Mouse (Mus musculus): ENCODE data around the gene Dmrt1. TPM values are rescaled to one million over a fixed set of nuclear protein-coding genes. Genes with fewer than 3 reads are reported as not detected.
A peak's percentile ranks its signal among the peaks of the same experiment; 100 is the strongest.
"Not testable (repeated sequence)": the region's sequence is repeated elsewhere in the genome, so short reads cannot be mapped to it uniquely, and the experiment has no call there.

Dmrt1 gene
- polyA plus RNA-seq (2015; fragmentation: Nextera tagmentation; extraction: Ambion mirVana): not detected in 2 replicates

DNA sequence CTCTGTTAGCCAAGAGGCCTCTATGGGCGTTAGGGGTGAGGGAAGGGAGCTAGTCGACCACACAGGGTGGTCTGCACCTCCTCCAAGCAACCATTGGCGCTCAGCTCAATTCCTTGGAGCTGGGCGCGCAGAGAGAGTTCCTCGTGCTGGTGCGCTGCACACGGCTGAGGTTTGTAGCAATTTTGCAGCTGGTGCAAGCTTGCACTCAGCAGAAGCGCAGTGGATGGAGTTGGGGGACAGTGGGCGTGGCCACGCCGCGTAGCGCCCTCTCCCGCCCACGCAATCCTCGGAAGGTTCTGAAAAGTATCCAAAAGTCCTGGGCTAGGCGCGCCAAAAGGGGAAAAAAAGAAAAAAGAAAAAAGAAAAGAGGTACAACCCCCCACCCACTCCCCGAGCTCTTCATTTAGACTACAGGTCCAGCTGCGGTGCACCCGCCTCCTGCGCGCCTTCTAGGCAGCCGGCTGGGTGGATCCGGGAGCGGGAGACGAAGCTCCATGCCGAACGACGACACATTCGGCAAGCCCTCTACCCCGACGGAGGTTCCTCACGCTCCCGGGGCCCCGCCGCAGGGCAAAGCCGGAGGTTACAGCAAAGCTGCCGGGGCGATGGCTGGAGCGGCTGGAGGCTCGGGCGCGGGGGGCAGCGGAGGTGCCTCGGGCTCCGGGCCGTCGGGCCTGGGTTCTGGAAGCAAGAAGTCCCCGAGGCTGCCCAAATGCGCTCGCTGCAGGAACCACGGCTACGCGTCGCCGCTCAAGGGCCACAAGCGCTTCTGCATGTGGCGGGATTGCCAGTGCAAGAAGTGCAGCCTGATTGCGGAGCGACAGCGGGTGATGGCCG is at the start of gene Dmrt1:
Dmrt1 (plus strand) TSS at position 259 of the 837 bp plus-strand sequence.
- Histone ChIP-seq H3K27ac (no peak within 1 kb of the TSS), H3K4me2 (peak within 1 kb of the TSS; percentile 46), H3K4me3 (peak within 1 kb of the TSS; percentile 30), H3K27me3 (replicated peaks) (peaks cover 68% of the 10 kb centered on the region), H3K9ac (no peak within 1 kb of the TSS), H3K9me3 (no peaks in the 10 kb centered on the region), H3K4me1 (peaks cover 16% of the 10 kb centered on the region), H3K36me3 (replicated peaks) (no peaks in the 10 kb centered on the region)
- under 1% methylated on average over 64 of the region's 64 CpGs for WGBS
- ATAC-seq (replicated peaks): peak; percentile 50; the same call in 1 of the 2 replicates

DNA sequence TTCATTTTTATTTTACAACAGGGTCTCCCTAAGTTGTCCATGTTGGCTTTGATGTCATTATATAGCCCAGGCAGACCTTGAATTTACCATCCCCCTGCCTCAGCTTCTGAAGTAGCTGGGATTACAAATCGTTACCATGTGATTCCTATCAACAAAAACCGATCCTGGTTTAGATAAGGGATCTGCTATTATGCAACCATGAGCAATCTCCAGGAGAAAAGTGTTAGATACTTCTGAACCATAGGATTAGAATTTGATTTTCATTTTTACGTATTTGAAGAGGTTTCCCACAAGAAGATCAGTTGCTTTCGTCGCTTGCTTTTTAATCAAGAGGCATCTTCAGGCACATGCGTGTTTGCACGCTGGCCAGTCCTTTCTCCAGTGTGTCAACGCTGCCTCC is 44.7 kb upstream of the Dmrt1 start:
- Histone ChIP-seq H3K4me3 (no peak overlapping the region), H3K4me1 (no peaks in the 10 kb centered on the region), H3K27ac (no peak overlapping the region), H3K9me3 (no peaks in the 10 kb centered on the region), H3K9ac (no peak overlapping the region), H3K27me3 (replicated peaks) (no peaks in the 10 kb centered on the region), H3K36me3 (replicated peaks) (no peaks in the 10 kb centered on the region), H3K4me2 (no peak overlapping the region)
- WGBS: 95% methylated on average over 8 of the region's 8 CpGs
- no peak for ATAC-seq (replicated peaks)

DNA sequence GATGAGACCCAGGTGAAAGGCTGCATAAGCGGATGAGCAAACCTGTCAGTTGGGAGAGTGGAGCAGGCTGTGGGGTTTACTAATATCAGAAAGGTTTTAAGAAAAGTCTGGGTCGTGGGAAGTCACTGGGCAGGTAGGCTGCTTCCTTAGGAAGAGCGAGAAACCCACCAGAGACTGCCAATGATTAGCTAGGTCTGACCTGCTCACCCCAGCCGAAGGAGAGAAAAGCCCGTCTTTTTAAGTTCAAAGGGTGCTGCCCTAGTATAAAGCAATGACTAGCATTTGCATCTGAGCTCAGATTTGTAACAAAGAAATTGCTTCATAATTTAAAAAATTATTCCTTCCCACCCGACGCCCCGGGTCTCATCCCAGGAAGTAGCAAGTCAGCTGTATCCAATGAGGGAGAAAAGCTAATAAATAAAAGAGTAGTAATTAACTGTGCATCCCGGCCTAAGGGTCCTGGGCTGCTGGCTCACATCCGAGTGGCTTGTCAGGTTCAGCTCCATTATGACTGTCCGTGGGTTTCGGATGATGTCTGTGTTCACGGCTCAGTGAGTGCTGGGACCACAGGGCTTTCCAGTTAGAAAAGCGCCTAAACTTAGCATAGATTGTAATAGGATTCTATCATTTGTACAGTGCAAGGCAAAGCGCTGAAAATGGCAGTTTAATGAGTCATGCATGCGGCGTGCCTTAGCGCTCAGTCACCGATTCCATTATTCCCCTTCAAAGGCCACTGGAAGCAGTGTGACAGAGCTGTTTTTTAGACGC is 43.7 kb upstream of the Dmrt1 start:
- peak; percentile 80 for ATAC-seq (replicated peaks)
- Histone ChIP-seq H3K27ac (no peak overlapping the region), H3K36me3 (replicated peaks) (no peaks in the 10 kb centered on the region), H3K4me2 (peak overlapping the region; percentile 11; the same call in 1 of the 2 replicates), H3K4me1 (no peaks in the 10 kb centered on the region), H3K27me3 (replicated peaks) (no peaks in the 10 kb centered on the region), H3K9ac (no peak overlapping the region), H3K4me3 (no peak overlapping the region), H3K9me3 (no peaks in the 10 kb centered on the region)
- WGBS: 46% methylated on average over 20 of the region's 20 CpGs

DNA sequence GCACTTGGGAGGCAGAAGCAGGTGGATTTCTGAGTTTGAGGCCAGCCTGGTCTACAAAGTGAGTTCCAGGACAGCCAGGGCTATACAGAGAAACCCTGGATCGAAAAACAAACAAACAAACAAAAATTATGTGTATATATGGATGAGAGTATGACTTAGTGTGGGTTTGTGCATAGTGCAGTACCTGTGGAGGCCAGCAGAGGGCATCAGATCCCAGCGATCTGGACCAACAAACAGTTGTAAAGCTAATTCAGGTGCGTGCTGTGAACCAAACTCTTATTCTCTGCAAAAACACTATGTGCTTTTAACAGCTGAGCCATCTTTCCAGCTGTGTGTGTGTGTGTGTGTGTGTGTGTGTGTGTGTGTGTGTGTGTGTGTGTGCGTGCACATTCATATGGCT is 29.6 kb upstream of the Dmrt1 start:
- H3K27ac ChIP-seq; ATAC-seq (replicated peaks); H3K27me3 ChIP-seq (replicated peaks); H3K4me3 ChIP-seq; H3K4me1 ChIP-seq; H3K36me3 ChIP-seq (replicated peaks); H3K4me2 ChIP-seq; H3K9ac ChIP-seq; H3K9me3 ChIP-seq: not testable (repeated sequence)
- WGBS: 69% methylated on average over 4 of the region's 4 CpGs

DNA sequence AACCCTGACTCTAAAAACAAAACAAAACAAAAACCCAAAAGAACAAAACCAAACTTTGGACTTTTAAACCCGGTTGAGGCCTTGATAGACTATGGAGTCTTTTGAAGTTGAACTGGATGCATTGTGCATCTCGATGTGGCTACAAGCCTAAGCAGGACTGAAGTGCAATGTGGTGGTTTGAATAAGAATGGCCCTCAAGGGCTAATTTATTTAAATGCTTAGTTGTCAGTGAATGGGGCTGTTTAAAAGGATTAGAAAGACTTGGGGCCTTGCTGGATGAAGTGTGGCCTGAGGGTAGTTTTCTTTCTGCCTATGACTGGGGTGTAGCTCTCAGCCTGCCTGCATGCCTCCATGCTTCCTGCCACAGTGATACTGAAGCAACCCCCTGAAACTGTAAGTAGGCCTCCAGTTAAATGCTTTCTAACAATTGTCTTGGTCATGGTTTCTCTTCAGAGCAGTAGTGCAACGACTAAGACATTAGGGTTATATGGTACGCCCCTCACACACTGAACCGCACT is 26.2 kb upstream of the Dmrt1 start:
- Histone ChIP-seq H3K9ac (no peak overlapping the region), H3K4me3 (no peak overlapping the region), H3K27me3 (replicated peaks) (no peaks in the 10 kb centered on the region), H3K36me3 (replicated peaks) (no peaks in the 10 kb centered on the region), H3K4me1 (no peaks in the 10 kb centered on the region), H3K27ac (no peak overlapping the region), H3K4me2 (no peak overlapping the region), H3K9me3 (no peaks in the 10 kb centered on the region)
- WGBS: 57% methylated on average over 5 of the region's 5 CpGs
- no peak for ATAC-seq (replicated peaks)

DNA sequence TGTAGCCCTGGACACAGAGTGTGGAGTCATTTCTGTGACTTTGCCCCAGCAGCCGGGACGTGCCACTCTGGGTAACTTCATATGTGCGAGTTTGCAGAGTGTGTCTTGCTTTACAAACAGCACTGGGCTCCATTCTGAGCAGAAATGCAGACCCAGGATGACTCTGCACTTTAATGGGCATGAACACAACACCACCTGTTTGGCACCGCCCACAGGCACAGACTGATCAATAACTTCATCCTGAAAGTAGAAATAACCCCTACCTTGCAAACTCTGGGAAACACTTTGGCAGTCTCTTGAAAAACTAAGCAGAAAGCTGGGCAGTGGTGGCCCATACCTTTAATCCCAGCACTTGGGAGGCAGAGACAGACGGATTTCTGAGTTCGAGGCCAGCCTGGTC is 24.6 kb upstream of the Dmrt1 start:
- WGBS: 88% methylated on average over 6 of the region's 6 CpGs
- Histone ChIP-seq H3K4me1 (no peaks in the 10 kb centered on the region), H3K36me3 (replicated peaks) (no peaks in the 10 kb centered on the region), H3K27me3 (replicated peaks) (no peaks in the 10 kb centered on the region), H3K9me3 (no peaks in the 10 kb centered on the region), H3K4me2 (no peak overlapping the region), H3K27ac (no peak overlapping the region), H3K4me3 (no peak overlapping the region), H3K9ac (no peak overlapping the region)
- ATAC-seq (replicated peaks): no peak

DNA sequence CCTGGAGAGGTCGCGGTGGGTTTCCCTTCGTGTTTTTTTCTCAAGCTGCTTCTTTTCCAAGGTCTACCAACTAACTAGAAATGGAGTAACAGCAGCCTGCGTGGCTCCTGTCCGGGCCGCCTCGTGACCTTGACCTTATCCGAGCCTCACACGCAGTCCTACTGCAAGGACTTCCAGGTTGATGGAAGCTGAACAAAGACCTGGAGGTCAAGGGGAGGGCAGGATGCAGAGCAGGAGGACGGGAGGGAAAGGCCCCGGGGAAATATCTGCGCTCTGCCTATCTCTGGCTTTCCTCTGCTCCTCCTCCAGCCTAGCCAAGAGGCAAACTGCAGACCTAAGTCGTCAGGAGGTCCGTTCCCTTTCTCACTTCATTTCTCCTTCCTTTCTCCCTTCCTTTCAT is 18.9 kb upstream of the Dmrt1 start:
- H3K9ac ChIP-seq: no peak overlapping the region
- no peak overlapping the region for H3K4me3 ChIP-seq
- no peak overlapping the region for H3K27ac ChIP-seq
- H3K4me1 ChIP-seq: no peaks in the 10 kb centered on the region
- H3K9me3 ChIP-seq: no peaks in the 10 kb centered on the region
- H3K4me2 ChIP-seq: no peak overlapping the region
- WGBS: 27% methylated on average over 14 of the region's 14 CpGs
- peaks cover 16% of the 10 kb centered on the region; the same call in 1 of the 2 replicates for H3K27me3 ChIP-seq (replicated peaks)
- H3K36me3 ChIP-seq (replicated peaks): no peaks in the 10 kb centered on the region
- no peak for ATAC-seq (replicated peaks)

DNA sequence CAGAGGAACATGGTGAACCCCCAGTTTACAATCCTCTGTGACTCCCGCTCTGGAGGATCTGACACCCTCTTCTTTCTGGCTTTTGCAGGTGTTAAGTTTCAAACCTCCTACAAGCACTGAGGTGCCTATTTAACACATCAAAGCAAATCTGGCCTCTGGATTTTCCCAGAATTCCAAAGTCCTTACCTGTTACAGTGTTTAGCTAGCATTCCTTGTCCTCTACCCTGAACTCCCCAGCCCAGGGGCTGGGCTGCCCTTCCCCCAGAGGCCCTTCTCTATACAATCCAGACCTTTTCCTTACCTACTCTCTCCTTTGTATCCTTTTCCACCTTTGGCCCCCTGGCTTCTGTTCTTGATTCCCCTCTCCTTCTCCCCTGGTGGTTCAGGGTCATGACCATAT is 18.1 kb upstream of the Dmrt1 start:
- H3K4me2 ChIP-seq: no peak overlapping the region

DNA sequence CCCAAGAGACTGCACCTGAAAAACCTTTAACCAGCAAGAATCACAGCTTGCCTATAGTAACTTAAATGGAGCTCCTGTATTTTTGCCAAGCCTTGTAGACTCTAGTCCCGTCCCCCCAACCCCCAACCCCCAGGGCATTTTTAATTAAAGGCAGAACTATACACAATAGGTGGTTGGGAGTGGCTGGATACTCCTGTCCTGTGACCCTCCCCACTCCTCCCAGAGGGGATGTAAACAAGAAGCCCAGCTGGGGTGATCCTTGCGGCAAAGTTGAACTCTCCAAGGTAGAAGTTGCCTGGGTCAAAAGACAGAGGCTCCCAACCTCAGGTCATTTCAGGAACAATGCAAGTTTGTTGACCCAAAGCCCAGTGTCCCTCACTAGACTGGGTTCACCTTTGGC is 16.9 kb upstream of the Dmrt1 start:
- Histone ChIP-seq H3K4me1 (no peaks in the 10 kb centered on the region), H3K27me3 (replicated peaks) (peaks cover 16% of the 10 kb centered on the region; the same call in 1 of the 2 replicates), H3K9ac (no peak overlapping the region), H3K4me3 (no peak overlapping the region), H3K36me3 (replicated peaks) (no peaks in the 10 kb centered on the region), H3K27ac (no peak overlapping the region), H3K4me2 (no peak overlapping the region), H3K9me3 (no peaks in the 10 kb centered on the region)
- no peak for ATAC-seq (replicated peaks)
- WGBS: 17% methylated on average over 2 of the region's 2 CpGs

More for the DNA sequence above, 18.1 kb upstream of the Dmrt1 start:
- Histone ChIP-seq H3K9ac (no peak overlapping the region), H3K4me3 (no peak overlapping the region), H3K36me3 (replicated peaks) (no peaks in the 10 kb centered on the region), H3K4me1 (no peaks in the 10 kb centered on the region), H3K27me3 (replicated peaks) (peaks cover 16% of the 10 kb centered on the region; the same call in 1 of the 2 replicates), H3K9me3 (no peaks in the 10 kb centered on the region), H3K27ac (no peak overlapping the region)
- ATAC-seq (replicated peaks): no peak
- WGBS: 37% methylated on average over 1 of the region's 1 CpGs

DNA sequence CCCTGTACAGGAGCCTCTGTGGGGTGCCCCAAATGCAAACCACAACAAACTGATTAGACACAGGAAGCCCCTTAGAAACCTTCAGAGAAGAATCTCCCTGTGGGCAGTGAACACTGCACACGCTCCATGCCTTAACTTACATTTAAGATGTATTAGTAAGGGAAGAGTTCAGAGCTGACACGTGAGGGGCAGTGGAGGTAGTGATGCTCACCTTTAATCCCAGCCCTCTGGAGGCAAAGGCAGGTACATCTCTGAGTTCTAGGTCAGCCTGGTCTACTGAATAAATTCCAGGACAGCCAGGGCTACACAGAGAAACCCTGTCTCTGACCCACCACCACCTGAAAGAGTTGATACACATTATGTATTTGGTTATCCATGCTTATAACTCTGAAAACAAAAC is 15.9 kb upstream of the Dmrt1 start:
- Histone ChIP-seq H3K27me3 (replicated peaks) (peaks cover 16% of the 10 kb centered on the region; the same call in 1 of the 2 replicates), H3K4me3 (no peak overlapping the region), H3K4me2 (no peak overlapping the region), H3K9ac (no peak overlapping the region), H3K4me1 (no peaks in the 10 kb centered on the region), H3K36me3 (replicated peaks) (no peaks in the 10 kb centered on the region), H3K9me3 (no peaks in the 10 kb centered on the region), H3K27ac (no peak overlapping the region)
- WGBS: 41% methylated on average over 2 of the region's 2 CpGs
- ATAC-seq (replicated peaks): no peak

DNA sequence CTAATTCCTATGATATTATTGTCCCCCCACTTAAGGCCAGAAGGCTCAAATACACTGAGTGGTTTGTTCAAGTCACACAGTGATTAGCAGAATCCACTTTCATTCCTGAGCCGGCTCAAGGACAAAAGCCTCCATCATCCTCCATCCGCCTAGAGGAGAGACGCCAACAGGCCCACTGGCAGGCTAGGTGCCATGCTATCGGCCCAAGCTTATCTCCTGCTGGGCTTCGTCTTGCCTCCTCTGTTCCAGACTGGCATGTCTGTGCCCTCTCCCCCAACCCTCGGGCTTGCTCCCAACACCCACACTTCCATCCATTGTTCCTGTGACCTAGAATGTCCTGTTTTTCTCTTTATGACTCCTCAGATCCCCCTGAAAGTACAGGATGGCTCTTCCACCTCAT is 8.0 kb upstream of the Dmrt1 start:
- 68% methylated on average over 6 of the region's 6 CpGs for WGBS
- no peaks in the 10 kb centered on the region for H3K9me3 ChIP-seq

DNA sequence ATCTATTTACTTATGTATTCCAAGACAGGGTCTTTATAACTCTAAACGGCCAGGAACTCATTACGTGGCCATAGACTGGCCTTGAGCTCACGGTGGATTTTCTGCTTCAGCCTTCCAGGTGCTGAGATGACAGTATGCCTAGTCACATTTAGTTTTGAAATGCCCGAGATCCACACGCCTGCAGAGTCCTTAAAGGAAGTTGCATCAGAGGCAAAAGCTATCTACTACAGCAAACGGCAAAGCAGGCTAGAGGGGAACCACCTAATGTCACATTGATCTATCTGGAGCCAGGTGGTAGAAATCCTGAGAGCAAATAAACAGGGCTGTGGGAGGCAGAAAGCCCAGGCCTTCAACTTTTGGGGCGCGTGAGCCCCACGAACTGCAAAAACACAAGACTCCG is 540 bp upstream of the Dmrt1 start:
- Histone ChIP-seq H3K36me3 (replicated peaks) (no peaks in the 10 kb centered on the region), H3K4me3 (no peak overlapping the region), H3K9me3 (no peaks in the 10 kb centered on the region), H3K4me1 (peaks cover 16% of the 10 kb centered on the region), H3K27me3 (replicated peaks) (peaks cover 63% of the 10 kb centered on the region), H3K4me2 (no peak overlapping the region), H3K27ac (no peak overlapping the region), H3K9ac (no peak overlapping the region)
- ATAC-seq (replicated peaks): no peak
- 38% methylated on average over 10 of the region's 10 CpGs for WGBS

More for the DNA sequence above, 8.0 kb upstream of the Dmrt1 start:
- Histone ChIP-seq H3K27ac (no peak overlapping the region), H3K4me3 (no peak overlapping the region), H3K9ac (no peak overlapping the region), H3K27me3 (replicated peaks) (no peaks in the 10 kb centered on the region; the same call in 1 of the 2 replicates), H3K4me2 (no peak overlapping the region), H3K36me3 (replicated peaks) (no peaks in the 10 kb centered on the region), H3K4me1 (no peaks in the 10 kb centered on the region)
- ATAC-seq (replicated peaks): no peak
